Mouse (Mus musculus) forebrain, embryonic 10.5 days (tissue): ENCODE data around the gene Apoc4. TPM values are rescaled to one million over a fixed set of nuclear protein-coding genes. Genes with fewer than 3 reads are reported as not detected.

Source experiments
- DNase-seq: peaks from one replicate; pipeline ENCODE4 v3.0.0-alpha.2; 2017; ENCODE audit warnings: low spot score; ENCODE audit errors: extremely low spot score
- H3K27ac ChIP-seq: fragments of 300-500 bp; sonication (generic); 2 replicates; pipeline ENCODE4 v1.5.1; 2016; ENCODE audit warnings: mild to moderate bottlenecking
- H3K27me3 ChIP-seq: fragments of 300-500 bp; sonication (generic); 2 replicates; pipeline ENCODE4 v1.6.1; 2016; ENCODE audit warnings: mild to moderate bottlenecking; ENCODE audit not compliant: poor library complexity, severe bottlenecking
- H3K36me3 ChIP-seq: fragments of 300-500 bp; sonication (generic); replicated peaks from 2 replicates; pipeline ENCODE4 v1.6.1; 2016; ENCODE audit warnings: mild to moderate bottlenecking, moderate library complexity
- H3K4me1 ChIP-seq: fragments of 300-500 bp; sonication (generic); 2 replicates; pipeline ENCODE4 v1.6.1; 2016
- H3K4me3 ChIP-seq: fragments of 300-500 bp; sonication (generic); 2 replicates; pipeline ENCODE4 v1.5.1; 2016; ENCODE audit warnings: mild to moderate bottlenecking, moderate library complexity
- H3K9me3 ChIP-seq: fragments of 300-500 bp; sonication (generic); 2 replicates; pipeline ENCODE4 v1.6.1; 2016; ENCODE audit warnings: mild to moderate bottlenecking, moderate library complexity
- WGBS: fragments of 180-500 bp; shearing (Covaris S2); methylation state at CpG from one replicate; pipeline ENCODE4 v1.1.7; 2016; 5-methylcytosine and 5-hydroxymethylcytosine counted together
- polyA plus RNA-seq: library from polyadenylated mRNA; unstranded; fragments of >200 nt; fragmentation: Nextera tagmentation; extraction: Ambion mirVana; gene quantifications from 2 replicates; pipeline ENCODE4 v1.2.1, GENCODE M21; 2016

Apoc4 gene
- not detected in 2 replicates for polyA plus RNA-seq

DNA sequence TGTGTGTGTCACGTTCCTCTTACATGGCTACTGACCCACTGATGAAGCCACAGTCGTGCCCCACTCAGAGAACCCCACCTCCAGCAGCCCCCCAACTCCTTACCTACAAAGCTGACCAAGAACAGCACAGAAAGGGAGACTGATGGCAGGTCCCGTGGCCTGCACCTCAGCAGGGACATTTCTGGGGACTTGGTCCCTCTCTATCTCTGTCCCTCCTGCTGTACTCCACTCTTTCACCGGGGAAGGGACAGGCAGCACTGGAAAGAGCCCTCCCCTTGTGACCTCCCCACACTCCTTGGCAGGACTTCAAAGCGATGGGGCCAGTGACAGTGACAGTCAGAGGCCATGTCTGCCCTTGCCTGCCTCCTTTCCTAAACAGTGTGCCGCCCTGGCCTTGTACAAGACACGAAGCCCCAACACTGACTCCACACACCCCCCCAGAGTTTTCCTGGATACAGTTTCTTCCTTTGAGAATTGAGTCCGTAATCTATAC, at the start of gene Apoc4, which contains the start of gene Gm44805:
Gene Apoc4 (minus strand): TSS at position 278 of the 493 bp plus-strand sequence.
Gene Gm44805 (minus strand): TSS at position 222 of the 493 bp plus-strand sequence.
- Histone ChIP-seq H3K9me3 (no peaks in the 10 kb centered on the region), H3K4me1 (no peaks in the 10 kb centered on the region), H3K27me3 (no peaks in the 10 kb centered on the region), H3K4me3 (no peak within 1 kb of the TSS), H3K27ac (no peak within 1 kb of the TSS), H3K36me3 (no peaks in the 10 kb centered on the region)
- WGBS: 71% methylated on average over 8 of the region's 8 CpGs
- DNase-seq: no peak

- Histone ChIP-seq H3K36me3 (peaks cover 100% of the 10 kb centered on the region), H3K4me3 (no peak overlapping the region), H3K9me3 (peaks cover 3% of the 10 kb centered on the region), H3K4me1 (no peaks in the 10 kb centered on the region), H3K27me3 (no peaks in the 10 kb centered on the region), H3K27ac (no peak overlapping the region)
- no peak for DNase-seq
- WGBS: 93% methylated on average over 4 of the region's 4 CpGs
Measured at GRCm38 (mm10) chr7:19726541-19726940, 45.3 kb upstream of the Apoc4 start.

- H3K4me3 ChIP-seq: no peak overlapping the region
- no peak overlapping the region for H3K27ac ChIP-seq
- H3K4me1 ChIP-seq: no peaks in the 10 kb centered on the region
- no peak for DNase-seq
- 95% methylated on average over 12 of the region's 12 CpGs for WGBS
- H3K9me3 ChIP-seq: peaks cover 15% of the 10 kb centered on the region
- peaks cover 100% of the 10 kb centered on the region for H3K36me3 ChIP-seq
- H3K27me3 ChIP-seq: no peaks in the 10 kb centered on the region
Measured at GRCm38 (mm10) chr7:19724167-19724566, 42.9 kb upstream of the Apoc4 start.

DNA sequence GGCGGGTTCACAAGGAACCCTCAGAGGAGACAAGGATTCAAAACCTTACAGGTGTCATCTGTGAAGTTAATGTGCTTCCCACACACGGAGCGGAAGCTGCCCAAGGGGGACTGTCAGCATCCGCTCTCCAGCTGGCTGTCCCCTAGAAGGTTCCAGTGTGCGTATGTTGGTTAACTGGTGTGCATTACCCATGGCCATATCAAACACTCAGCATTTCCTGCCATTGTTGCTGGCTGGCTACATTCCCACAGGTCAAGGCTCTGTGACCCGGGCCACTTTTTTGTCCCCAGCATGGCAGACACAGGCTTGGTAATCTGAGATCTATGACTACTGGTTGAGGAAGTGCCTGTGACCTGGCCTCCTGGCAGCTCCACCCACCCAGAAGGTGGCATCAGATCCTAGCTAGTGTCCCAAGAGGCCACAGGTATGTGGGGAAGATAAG, 41.5 kb upstream of the Apoc4 start:
- Histone ChIP-seq H3K36me3 (peaks cover 97% of the 10 kb centered on the region), H3K9me3 (peaks cover 15% of the 10 kb centered on the region), H3K4me3 (no peak overlapping the region), H3K27ac (no peak overlapping the region), H3K4me1 (no peaks in the 10 kb centered on the region), H3K27me3 (no peaks in the 10 kb centered on the region)
- no peak for DNase-seq
- 94% methylated on average over 6 of the region's 6 CpGs for WGBS

- Histone ChIP-seq H3K36me3 (peaks cover 73% of the 10 kb centered on the region), H3K9me3 (peaks cover 15% of the 10 kb centered on the region), H3K4me1 (peaks cover 16% of the 10 kb centered on the region), H3K4me3 (no peak overlapping the region), H3K27me3 (no peaks in the 10 kb centered on the region), H3K27ac (no peak overlapping the region)
- WGBS: 90% methylated on average over 4 of the region's 4 CpGs
- no peak for DNase-seq
Measured at GRCm38 (mm10) chr7:19719200-19719599, 37.9 kb upstream of the Apoc4 start.

DNA sequence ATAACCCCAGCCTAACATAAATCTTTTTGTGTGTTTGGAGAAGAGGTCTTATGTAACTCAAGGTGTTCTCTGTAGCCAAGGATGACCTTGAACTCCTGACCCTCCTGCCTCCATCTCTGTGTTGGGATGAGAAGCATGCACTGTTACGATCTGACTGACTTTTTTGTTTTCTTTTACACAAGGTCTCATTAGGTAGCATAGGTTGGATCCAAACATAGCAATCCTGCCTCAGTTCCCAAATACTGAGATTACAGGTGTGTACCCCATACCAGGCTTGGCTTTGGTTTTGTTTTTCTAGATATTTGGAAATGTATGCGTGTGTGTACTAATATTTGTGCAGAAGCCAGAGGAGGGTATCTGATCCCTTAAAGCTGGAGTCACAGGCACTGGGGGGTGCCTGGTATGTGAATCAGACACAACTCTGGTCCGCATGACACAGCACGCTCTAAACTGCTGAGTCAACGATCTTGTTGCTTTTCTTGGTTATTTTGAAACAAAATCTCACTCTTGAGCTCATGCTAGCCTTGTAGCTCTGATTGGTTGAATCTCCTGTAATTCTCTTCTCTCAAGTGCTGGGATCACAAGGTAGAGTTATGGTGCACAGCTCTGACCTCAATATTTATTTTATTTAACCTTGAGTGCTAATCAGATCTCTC, 37.1 kb upstream of the Apoc4 start:
- Histone ChIP-seq H3K4me3 (no peak overlapping the region), H3K36me3 (peaks cover 72% of the 10 kb centered on the region), H3K4me1 (peaks cover 23% of the 10 kb centered on the region), H3K27me3 (no peaks in the 10 kb centered on the region), H3K9me3 (peaks cover 15% of the 10 kb centered on the region), H3K27ac (no peak overlapping the region)
- DNase-seq: no peak
- WGBS: 95% methylated on average over 5 of the region's 5 CpGs

DNA sequence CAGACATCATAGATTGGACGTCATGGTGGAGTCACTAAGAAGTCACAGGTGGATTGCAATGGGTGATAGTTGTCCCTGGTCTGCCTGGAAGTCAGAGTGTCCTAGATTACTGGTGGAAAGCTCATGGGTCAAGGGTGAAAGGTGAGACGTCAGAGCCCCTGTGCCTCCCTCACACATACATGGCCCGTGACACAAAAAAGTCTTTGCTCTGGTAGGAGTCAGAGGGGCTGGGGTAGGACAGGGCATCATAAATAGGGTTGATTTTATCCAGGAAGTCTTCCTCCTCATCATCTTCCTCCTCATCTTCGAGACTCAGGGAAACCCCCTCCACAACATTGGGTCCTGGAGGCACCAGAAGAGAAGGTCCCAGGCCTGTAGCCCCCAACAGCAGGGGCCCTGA, 36.1 kb upstream of the Apoc4 start:
- peaks cover 72% of the 10 kb centered on the region for H3K36me3 ChIP-seq
- H3K4me3 ChIP-seq: no peak overlapping the region
- DNase-seq: no peak

GRCm38 (mm10) chr7:19716822-19717221, 35.5 kb upstream of the Apoc4 start:
- H3K27me3 ChIP-seq: no peaks in the 10 kb centered on the region
- H3K36me3 ChIP-seq: peaks cover 72% of the 10 kb centered on the region
- H3K4me1 ChIP-seq: peaks cover 27% of the 10 kb centered on the region
- H3K9me3 ChIP-seq: peaks cover 14% of the 10 kb centered on the region
- H3K4me3 ChIP-seq: peak overlapping the region; percentile 94
- 85% methylated on average over 2 of the region's 2 CpGs for WGBS
- H3K27ac ChIP-seq: peak overlapping the region; percentile 85
- no peak for DNase-seq

More for the DNA sequence above, 36.1 kb upstream of the Apoc4 start:
- 90% methylated on average over 4 of the region's 4 CpGs for WGBS
- Histone ChIP-seq H3K27me3 (no peaks in the 10 kb centered on the region), H3K4me1 (peaks cover 27% of the 10 kb centered on the region), H3K27ac (no peak overlapping the region), H3K9me3 (peaks cover 15% of the 10 kb centered on the region)

DNA sequence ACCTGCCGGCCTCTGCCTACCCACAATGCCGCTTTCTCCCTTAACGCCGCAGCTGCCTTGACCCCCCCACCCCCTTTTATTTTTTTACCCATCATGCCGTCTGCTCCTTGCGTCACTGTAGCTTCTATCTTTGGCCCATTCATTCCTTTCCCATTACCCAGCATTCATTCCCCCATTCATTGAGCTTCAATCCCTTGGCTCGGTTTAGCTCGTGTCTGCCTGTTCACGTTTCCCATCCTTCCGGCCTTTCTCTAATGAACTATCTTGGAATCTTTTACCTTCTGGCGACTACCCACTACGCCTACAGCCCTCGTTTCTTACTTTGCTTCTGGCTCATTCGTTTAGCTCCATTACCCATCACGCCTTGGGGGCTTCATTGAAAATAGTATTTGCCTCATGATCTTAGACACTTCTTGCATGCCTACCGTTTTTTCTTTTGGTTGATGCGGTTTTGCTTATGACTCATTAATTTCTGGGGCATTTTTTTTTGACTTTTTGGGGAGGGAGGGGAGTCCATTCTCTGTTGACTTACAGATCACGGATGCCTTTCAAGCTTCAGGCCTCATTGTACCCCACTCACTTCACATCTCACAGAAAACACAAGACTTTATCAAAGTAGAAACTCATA, 34.9 kb upstream of the Apoc4 start:
- Histone ChIP-seq H3K27me3 (no peaks in the 10 kb centered on the region), H3K4me3 (peak overlapping the region; percentile 94), H3K36me3 (peaks cover 72% of the 10 kb centered on the region), H3K4me1 (peaks cover 27% of the 10 kb centered on the region), H3K9me3 (peaks cover 8% of the 10 kb centered on the region), H3K27ac (peak overlapping the region; percentile 85)
- 9% methylated on average over 18 of the region's 18 CpGs for WGBS
- no peak for DNase-seq

GRCm38 (mm10) chr7:19715239-19716054, 34.2 kb upstream of the Apoc4 start, which contains the start of gene Tomm40:
Tomm40 (minus strand) TSS chr7:19715438.
- under 1% methylated on average over 59 of the region's 59 CpGs for WGBS

GRCm38 (mm10) chr7:19714836-19715235, 33.6 kb upstream of the Apoc4 start:
- peaks cover 72% of the 10 kb centered on the region for H3K36me3 ChIP-seq
- DNase-seq: no peak
- H3K4me1 ChIP-seq: peaks cover 27% of the 10 kb centered on the region
- WGBS: under 1% methylated on average over 39 of the region's 39 CpGs
- no peaks in the 10 kb centered on the region for H3K27me3 ChIP-seq
- peak overlapping the region; percentile 89 for H3K27ac ChIP-seq
- H3K9me3 ChIP-seq: no peaks in the 10 kb centered on the region
- H3K4me3 ChIP-seq: peak overlapping the region; percentile 94

More at GRCm38 (mm10) chr7:19715239-19716054, 34.2 kb upstream of the Apoc4 start, which contains the start of gene Tomm40:
- peaks cover under 1% of the 10 kb centered on the region; the same call in 1 of the 2 replicates for H3K9me3 ChIP-seq
- peak; percentile 99 for DNase-seq
- peak within 1 kb of the TSS; percentile 89 for H3K27ac ChIP-seq
- peak within 1 kb of the TSS; percentile 94 for H3K4me3 ChIP-seq
- peaks cover 27% of the 10 kb centered on the region for H3K4me1 ChIP-seq
- no peaks in the 10 kb centered on the region for H3K27me3 ChIP-seq
- peaks cover 72% of the 10 kb centered on the region for H3K36me3 ChIP-seq

- H3K4me3 ChIP-seq: peak overlapping the region; percentile 94
- 93% methylated on average over 9 of the region's 9 CpGs for WGBS
- peaks cover 72% of the 10 kb centered on the region for H3K36me3 ChIP-seq
Measured at GRCm38 (mm10) chr7:19713598-19713997, 32.3 kb upstream of the Apoc4 start.

More at GRCm38 (mm10) chr7:19713598-19713997, 32.3 kb upstream of the Apoc4 start:
- H3K27ac ChIP-seq: no peak overlapping the region
- no peak for DNase-seq
- no peaks in the 10 kb centered on the region for H3K27me3 ChIP-seq
- H3K4me1 ChIP-seq: peaks cover 27% of the 10 kb centered on the region
- H3K9me3 ChIP-seq: no peaks in the 10 kb centered on the region
